Mouse (Mus musculus): Measurements from ENCODE around the gene Nr4a2. TPM values are rescaled to one million over a fixed set of nuclear protein-coding genes. Genes with fewer than 3 reads are reported as not detected.

Gene Nr4a2
- total RNA-seq (2021), result 10 to 100 TPM; 48.2 to 52.8 TPM

DNA sequence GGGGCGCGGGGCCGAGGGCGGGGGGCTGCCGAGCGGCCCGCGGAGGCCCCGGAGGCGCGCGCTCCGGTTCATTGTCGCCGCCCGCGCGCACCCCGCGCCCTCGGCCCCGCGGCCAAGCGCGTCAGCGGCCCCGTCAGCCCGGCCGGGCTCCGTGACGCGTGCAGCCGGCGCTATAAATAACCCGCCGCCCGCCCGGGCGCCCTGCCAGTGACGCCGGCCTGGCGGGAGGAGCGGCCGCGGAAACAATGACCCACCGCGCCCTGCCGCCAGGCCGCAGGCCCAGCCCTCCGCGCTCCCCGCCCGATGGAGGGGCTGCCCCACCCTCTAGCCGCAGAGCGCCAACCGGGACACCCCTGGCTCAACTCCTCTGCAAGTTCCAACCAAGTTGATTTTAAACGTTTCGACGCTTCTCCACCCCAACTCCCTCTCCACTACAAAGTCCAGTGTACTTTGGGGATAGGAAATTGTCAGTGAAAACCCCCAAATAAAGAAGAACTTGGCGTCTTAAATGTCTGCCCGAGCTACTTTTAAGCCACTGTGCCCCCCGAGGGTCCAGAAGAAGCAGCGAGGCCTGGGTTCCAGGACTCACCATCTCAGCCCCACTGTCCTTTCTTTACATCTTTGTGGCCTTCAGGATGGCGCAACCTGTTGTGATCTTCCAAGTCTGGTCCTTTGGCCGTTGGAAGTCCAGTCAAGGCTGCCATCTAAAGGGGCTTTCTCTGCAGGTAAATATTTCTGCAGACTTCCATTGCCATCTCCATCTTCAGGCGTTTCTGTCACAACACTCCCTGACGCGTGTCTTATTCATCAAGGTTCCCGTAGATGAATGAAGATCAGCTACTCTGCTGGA, at the start of gene Nr4a2:
TSS of gene Nr4a2 (minus strand) at position 13 of the 850 bp plus-strand sequence.
- DNase-seq (ENCODE audit: low spot score in 2 of 2), result peak; percentile 53 to 56
- intact Hi-C loops (cut with DNase I), result no loop called here

DNA sequence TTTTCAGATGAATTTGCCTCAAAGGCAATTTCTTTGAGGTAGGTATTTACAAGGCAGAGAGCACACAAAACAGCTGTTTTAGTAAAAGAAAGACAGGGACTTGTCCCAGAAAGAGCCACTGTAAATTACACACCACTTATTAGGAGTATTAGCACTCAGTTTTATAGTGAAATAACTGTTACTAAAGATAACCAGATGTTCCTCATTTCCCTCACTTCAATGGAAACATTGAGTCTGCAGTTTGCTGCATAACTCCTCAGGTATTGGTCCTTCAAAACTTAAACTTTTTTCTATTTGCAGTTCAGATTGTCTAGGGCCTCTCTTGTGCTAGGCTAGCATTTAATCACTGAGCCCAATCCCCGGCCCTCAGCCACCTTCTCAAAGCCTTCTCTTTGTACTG, 41.6 kb upstream of the Nr4a2 start:
- DNase-seq (ENCODE audit: low spot score in 2 of 2), result no peak
- intact Hi-C loops (cut with DNase I), result no loop called here

DNA sequence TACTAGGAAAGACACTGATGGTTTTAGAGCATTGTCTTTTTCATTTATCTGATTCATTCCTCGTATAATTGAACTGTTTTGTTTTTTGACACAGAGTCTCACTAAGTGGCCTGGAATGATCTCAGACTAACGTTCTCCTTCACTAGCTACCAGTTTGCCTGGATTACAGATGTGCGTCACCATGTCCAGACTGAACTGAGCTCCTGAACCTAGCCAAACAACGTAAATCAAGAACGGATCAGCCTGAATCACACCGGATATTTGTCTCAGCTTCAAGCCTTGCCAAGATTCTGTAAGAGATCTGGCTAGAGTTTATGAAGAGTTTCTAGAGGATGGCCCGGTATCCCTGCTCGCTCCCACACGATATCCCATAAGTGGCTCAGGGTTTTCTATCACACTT, 33.0 kb upstream of the Nr4a2 start:
- DNase-seq (ENCODE audit: low spot score in 2 of 2), result no peak
- intact Hi-C loops (cut with DNase I), result no loop called here

DNA sequence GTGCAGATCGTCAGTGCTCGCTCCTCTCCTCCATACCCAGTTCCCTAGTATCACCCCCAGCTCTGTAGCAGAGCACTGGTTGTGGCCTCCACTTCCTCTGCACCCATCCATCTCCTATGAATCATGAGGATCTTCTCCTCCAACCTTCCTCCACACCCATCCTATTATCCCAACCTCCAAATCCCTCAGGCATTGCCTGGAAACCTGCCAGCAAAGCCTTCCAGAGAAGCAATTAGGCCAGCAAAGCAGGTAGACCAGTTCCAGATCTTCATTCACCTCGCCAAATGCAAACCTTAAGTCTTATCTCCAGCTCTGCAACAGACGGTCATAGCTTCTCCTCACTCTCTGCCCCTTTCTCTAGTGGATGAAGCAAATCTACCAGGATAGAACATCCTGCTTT, 26.0 kb upstream of the Nr4a2 start:
- DNase-seq (ENCODE audit: low spot score in 2 of 2), result no peak
- intact Hi-C loops (cut with DNase I), result no loop called here

DNA sequence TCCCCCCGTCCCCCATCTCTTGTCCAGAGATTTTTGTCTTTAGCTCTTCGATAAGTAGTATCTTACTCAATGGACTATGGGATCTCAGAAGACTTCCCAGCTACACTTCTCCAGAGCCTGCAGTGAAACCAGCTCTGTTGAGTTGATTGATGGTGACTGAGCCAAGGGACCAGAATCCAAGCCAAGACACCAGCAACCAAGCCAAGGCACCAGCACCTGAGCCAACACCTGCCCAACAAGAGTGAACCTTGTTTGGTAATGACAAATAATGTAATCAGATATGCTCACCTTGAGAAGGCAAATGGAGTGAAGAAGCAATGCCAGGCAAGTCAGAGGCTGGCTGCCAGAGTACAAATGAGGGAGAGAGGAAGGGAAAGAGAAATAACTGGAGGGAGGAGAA, 24.4 kb upstream of the Nr4a2 start:
- intact Hi-C loops (cut with DNase I), result no loop called here
- DNase-seq (ENCODE audit: low spot score in 2 of 2), result no peak

DNA sequence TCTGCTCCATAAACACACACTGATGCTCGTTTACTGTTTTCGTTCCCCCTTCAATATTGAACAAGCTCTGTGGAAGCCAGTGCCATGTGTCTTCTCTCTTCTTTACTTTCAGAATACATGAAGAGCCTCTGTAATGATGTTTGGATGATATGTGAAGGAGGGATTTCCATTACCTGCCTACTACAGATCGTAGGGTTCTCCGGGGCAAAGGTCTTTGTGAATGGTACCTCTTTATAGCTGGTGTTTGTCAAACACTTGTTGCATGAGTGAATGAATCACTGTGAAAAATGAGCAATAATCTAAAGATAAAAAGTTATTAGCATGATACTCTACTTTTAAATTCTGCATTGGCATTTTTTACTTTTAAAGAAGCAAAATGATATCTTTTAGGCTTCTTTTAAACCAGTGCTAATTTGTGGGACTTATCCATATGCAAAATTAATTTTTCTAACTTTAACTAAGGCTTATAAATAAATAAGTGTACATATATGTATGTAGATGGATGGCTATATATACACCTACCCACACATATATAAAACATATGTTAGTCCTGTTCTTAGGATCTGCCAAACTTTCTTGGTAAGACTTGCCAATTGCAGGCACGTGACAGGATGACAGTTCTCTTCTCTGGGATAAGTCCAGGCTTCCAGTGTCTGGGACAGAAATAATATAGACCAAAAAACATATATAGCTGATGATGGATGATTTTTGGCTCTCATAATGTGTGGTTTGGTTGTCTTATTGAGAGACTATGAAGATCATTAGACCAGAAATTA, 22.0 kb upstream of the Nr4a2 start:
- DNase-seq (ENCODE audit: low spot score in 2 of 2), result no peak
- intact Hi-C loops (cut with DNase I), result no loop called here

DNA sequence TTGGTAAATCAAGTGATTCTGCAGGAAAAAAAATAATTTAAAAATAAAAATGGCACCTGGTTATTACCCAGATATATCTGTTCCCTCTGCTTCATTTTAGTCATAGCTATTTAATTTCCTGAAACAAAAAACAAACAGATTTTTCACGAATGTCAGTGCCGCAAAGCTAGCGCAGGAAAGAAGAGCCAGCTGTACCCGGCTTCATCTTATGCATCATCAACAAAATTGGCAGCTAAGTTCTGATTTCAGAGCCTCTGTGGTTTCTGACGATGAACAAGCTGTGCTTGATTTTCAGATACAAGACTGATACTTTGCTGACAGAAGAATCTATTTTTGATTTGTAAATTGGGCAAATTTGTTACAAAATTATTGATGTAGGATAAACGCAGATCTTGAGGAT, 14.8 kb upstream of the Nr4a2 start:
- intact Hi-C loops (cut with DNase I), result no loop called here
- no peak for DNase-seq (ENCODE audit: low spot score in 2 of 2)

DNA sequence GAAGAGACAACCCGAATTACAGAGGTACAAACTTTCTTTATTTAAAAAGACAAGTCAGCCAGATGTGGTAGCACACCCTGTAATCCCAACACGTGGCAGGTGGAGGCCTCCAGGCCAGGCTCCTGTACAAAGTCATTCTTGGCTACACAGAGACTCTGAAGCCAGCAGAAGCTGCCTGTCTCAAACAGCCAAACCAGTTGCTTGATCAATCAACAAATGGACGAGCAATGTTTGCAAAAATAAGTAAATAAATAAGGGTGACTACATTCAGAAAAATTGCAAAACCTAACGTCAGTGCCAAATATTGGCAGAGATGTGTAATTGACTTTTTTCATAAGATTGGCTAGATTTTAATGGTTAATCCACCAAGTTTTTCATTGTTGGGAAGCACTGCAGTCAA, 3.7 kb upstream of the Nr4a2 start:
- DNase-seq (ENCODE audit: low spot score in 2 of 2), result no peak
- intact Hi-C loops (cut with DNase I), result no loop called here

DNA sequence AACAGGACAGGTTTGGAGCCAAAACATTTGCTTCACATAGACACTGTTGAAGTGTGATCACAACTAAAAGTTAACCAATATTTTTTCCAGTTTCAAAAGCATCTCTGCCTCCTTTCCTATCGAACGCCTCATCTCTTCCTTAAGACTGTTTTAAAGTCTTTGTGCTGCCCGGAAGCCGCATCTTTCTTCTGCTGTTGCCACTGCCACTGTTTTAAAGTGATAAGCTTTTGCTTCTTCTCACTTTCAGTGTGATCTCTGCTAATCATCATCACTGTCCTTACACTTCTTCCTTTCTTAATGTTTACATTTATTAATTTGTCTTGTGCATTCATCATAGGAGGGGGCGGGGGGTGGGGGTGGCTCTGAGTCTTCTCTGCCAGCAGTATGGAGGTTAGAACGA, 2.1 kb upstream of the Nr4a2 start:
- intact Hi-C loops (cut with DNase I), result no loop called here
- DNase-seq (ENCODE audit: low spot score in 2 of 2), result no peak

DNA sequence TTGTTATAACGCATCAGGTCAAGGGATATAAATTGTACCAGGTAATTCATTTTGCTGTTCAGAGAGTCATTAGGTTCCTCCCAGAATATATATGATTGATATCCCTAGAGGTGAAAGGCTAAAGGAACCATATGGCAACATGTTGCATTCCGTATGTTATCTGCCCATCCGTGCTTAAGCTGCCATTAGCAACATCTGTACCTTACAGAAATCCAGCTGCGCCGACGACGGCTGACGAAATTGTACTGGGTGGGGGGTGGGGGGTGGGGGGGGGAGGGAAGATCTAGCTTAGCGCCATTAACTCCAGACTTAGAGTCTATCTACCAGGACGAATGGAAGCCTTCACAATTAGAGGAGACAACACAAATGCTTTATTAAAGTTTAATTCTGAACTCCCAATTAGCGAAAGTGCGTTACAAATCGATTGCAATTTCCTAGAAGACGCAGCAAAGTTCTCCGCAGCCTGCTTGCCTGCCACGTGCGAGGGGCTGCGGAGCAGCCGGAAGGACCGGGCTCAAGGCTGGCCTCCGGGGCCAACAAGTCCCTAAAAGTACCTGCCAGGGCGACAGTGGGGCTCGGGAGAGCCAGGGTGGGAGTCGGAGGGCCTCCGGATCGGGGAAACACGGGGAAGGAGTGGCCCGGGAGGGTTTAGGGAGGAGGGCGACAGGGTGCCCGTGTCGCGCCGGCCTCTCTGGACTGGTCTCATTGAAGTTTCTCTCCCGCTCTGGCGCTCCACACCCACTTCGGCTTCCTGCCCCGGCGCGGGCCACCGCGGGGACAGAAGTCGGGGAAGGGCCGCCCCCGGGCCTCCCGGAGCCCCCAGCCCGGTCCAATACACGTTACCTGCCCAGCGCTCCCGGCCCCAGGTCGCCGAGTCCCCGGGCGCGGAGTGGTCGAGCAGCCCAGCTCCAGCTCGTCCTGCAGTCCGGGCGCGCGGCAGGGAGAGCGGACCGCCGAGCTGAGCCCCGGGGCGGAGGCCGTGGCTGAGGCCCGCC, 520 bp downstream of the Nr4a2 start:
- DNase-seq (ENCODE audit: low spot score in 2 of 2), result peak; percentile 29 to 38
- intact Hi-C loops (cut with DNase I), result no loop called here

DNA sequence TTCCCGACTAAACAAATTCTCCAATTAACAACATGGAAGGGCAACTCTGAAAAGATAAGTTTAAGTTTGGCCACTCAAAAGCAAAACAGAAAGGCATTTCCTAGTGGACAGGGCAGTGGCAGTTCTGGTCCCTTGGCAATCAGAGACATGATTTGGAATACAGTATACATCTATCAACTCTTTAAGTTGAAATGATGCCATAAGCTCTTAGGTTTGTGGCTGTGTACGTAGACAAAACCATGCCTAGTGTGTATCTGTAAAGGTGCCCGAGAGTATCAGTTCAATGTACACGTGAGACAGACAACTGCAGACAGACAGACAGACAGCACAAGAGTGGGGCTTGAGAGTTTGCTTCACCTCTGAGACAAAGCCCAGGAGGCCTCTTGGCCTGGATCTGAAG, 2.7 kb downstream of the Nr4a2 start:
- no peak for DNase-seq (ENCODE audit: low spot score in 2 of 2)
- intact Hi-C loops (cut with DNase I), result no loop called here

DNA sequence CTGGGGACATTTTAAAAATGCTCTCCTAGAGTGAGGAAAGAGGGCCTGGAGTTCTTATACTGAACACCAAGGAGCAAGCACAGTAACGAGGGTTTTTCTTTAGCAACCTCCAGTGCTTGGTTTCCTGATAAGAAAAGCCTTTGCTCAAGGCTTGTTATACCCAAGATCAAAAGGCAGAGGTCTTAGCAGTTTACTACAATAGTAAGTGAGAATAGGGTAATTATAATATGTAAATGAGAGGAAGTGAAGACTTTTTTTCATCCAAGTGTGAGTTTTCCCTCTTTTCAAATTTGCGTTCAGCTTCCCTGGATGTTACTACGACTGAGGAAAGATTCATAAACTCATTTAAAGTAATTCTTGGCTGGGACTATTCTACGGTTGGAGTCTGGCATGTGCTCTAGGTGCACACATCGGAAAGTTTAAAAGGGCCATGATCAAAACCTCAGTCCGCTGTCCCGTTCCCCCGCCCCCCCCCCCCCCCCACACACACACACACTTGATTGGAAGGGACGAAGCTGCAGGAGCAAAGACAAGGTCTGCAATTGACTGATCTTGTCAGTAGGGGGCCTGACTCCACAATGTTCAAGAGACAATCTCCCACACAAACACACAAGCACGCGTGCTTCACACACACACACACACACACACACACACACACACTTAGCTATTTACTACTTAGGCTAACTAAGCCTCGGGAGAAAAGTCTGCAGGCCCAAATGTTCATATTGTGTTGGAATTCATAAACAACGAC, 6.4 kb downstream of the Nr4a2 start:
- intact Hi-C loops (cut with DNase I), result loop anchor here (5.0 to 10.0 kb wide), 6 partner anchors 65 to 1003 kb away; partner anchors contain the start of gene Gpd2
- DNase-seq (ENCODE audit: low spot score in 2 of 2), result peak; percentile 39 to 49

DNA sequence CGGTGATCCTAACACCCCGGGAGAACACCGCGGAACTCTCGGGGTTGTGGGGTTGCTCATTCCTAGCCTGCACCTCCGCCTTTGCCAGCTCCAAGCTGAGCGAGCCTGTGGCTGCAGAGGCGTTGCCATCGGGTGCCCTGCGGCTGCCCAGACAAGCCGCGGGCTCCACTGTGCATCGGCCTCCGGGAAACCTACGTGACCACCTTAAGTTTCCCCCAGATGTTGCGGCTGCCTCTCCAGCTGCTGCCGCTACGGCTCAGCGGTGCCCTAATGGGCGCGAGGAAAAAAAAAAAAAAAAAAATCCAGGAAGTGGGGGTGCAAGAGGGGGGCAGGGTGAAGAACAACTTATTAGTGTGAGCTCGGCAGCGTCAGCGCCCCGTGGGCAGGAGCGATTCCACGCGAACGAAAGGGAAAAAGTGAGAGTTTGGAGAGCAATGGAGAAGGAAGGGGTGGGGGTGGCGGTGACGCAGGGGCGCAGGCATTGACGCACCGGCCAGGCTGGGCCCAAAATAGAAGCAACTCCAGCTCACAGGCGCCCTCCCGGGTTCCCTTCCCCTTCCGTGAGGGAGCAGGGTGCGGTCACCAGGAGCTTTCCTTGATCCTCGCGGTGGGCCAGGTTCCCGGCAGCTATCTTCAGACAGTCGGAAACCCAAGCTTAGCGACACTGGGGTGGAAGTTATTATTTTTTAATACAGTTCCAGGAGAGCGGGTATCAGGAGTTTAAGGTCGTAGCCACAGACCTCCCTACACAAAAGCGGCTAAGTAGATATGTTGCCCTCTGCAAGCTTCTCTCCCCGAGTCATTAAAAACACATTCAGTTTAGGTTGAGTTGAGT, 7.2 kb downstream of the Nr4a2 start:
- intact Hi-C loops (cut with DNase I), result loop anchor here (5.0 to 10.0 kb wide), 6 partner anchors 66 to 1002 kb away; partner anchors contain the start of gene Gpd2
- DNase-seq (ENCODE audit: low spot score in 2 of 2), result peak; percentile 57 to 65

DNA sequence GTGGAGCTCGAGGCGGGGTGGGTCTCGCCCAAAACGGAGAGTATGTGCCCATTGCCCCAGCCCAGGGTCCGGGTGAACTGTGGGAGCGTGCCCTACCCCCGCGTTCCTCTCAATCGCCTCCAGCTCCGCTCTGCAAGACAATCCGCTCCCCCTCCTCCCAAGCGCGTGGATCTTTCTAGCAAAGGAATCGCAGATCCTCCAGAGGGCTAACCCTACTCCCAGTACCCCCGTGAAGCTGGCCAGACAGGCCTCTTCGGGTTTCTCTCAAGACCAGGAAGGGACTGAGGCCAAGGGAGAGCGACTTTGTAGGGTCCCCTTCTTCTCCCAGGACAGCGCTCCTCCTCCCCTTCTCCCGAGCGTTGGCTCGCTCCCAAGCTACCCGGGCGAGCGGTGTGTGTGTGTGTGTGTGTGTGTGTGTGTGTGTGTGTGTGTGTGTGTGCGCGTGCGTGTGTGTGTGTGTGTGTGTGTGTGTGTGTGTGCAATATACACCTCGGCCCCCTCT, 7.9 kb downstream of the Nr4a2 start:
- DNase-seq (ENCODE audit: low spot score in 2 of 2), result peak; percentile 45
- intact Hi-C loops (cut with DNase I), result loop anchor here (5.0 to 10.0 kb wide), 6 partner anchors 66 to 1001 kb away; partner anchors contain the start of gene Gpd2

DNA sequence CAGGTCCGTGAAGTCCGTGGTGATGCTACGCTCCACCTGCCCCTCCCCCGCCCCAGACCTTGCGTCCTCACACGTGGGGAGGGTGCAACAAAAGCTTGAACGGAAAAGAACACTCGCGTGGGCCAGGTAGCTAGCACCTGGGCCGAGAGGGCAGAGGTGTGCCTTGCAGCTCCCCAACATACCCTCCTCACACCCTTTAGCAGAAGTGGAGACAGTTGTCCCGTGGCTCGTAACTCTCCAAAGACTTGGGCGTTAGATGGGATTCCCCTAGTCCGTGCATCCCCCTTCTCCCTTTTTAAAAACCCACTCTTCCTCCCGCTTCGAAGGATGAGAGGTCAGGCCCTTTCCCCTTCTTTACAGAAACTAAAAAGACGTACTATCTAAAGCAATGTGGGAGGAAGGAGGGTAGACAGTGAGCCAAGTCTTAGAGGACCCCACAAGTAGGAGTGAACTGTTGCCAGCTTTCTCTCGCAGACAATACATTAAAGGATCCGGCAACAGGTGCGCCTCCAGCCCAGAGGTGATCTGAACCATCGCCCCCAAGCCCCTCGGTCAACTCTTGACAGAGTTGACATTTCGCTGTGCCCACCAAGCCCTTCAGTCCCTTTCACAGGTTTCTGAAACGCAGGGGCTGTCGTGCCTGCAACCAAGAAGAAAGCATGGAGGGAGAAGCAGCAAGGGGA, 8.5 kb downstream of the Nr4a2 start:
- intact Hi-C loops (cut with DNase I), result loop anchor here (5.0 to 10.0 kb wide), 6 partner anchors 67 to 1001 kb away; partner anchors contain the start of gene Gpd2
- DNase-seq (ENCODE audit: low spot score in 2 of 2), result no peak

DNA sequence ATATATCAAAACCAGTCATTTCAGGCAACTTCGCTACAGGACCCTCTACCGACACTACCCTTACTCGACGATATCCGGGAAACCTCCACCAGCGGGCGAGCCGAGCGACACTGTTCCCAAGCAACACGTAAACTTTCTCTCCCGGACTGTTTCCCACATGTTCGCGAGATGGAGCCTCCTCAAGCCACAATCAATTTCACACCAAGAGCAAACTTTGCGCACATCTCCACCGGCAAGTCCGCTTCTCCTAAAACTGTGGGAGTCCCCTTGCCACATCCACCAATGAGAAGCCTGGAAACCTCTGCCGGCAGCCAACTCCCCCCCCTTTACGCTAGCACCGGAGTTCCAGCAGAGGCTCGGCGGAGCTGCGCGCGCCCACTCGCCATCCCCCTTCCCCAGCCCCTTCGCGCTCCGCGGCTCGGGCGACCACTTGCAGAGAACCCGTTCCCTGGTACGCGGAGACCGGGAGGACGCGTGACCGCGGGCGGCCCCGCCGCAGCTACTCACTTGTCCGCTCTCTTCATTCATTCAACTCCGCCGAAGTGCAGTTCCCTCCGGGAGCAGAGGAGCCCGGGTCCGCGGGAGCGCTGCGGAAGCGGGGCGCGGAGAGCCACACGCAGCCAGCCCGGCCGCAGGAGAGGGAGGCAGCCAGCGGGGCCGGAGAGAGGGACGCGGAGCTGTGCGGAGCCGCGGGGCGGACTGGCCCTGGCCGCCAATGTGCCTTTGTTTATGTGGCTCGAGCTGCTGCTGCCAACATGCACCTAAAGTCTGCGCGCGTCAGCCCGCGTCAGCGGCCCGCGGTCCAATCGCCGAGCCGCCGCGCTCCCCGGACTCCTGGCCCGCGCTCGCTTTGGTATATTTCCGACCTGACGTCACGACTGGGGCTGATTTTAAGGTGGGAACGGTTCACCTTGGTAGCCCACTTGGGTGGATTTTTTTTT, 9.3 kb downstream of the Nr4a2 start:
- intact Hi-C loops (cut with DNase I), result loop anchor here (5.0 to 10.0 kb wide), 6 partner anchors 68 to 1000 kb away; partner anchors contain the start of gene Gpd2
- DNase-seq (ENCODE audit: low spot score in 2 of 2), result peak; percentile 81 to 89
